Mouse (Mus musculus): Measurements from ENCODE around the gene Kdm2a.

Kdm2a gene

GRCm38 (mm10) chr19:4299574-4300270, 98.4 kb downstream of the Kdm2a start:
- no peak for DNase-seq (ENCODE audit: low spot score)

- no peak for DNase-seq (ENCODE audit: low spot score)
Observed at GRCm38 (mm10) chr19:4299126-4299525, 99.0 kb downstream of the Kdm2a start.

DNA sequence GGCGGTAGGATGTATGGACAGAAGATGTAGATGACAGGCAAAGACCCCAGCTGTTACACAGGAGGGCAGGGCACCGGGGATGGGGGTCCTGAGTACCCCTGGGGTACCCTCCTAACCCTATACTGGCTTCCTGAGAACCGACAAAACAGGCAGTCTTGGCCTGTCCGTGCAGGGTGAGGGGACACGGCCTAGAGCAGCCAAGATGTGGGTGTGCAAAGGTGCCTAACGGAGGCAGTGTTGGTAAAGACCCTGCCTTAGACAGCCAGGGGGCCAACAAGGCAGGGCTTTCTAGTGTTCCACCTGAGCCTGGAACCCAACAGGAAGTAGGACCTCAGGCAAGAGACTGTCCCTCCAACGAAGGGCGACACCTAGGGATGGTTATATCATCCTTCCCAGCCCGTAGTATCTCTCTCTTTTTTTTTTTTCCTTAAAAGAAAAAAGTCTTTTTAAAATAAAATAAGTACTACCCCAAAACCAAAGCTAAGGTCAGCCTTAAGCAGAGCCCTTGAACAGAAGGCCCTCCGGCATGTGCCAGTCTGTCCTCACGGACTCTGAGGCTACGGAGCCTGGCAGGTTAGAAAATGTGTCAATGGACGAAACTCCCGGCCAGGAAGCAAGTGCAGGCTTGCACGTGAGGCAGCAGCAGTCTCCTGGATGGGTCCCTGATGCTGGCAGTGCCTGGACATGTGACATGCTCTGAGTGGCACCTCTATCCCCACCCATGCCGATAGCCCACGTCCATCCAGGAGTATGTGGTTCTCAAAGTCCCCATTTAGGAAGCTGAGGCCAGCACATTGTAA, 99.6 kb downstream of the Kdm2a start:
- no peak for DNase-seq (ENCODE audit: low spot score)

DNA sequence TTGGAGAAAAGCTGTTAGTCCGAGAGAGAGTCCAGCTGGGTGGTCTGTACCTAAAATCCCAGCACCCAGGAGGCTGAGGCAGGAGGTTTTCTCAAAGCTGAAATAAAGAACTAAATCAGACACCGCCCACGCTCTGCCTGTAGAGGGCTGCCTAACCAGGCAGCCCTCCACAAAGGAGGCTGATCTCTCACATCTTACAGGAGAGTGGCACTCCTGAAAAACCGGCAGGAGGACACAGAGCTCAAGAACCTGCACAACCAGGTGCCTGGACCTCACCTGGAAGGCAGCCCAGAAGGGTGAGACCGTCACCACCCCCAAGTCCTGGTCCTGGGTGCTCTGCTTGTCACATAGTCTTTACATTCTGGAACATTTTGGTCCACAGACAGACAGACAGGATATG, 100.2 kb downstream of the Kdm2a start:
- no peak for DNase-seq (ENCODE audit: low spot score)

- DNase-seq (ENCODE audit: low spot score) = no peak
Observed at GRCm38 (mm10) chr19:4296611-4297010, 101.5 kb downstream of the Kdm2a start.

- DNase-seq (ENCODE audit: low spot score) = no peak
Observed at GRCm38 (mm10) chr19:4295391-4295790, 102.7 kb downstream of the Kdm2a start.

DNA sequence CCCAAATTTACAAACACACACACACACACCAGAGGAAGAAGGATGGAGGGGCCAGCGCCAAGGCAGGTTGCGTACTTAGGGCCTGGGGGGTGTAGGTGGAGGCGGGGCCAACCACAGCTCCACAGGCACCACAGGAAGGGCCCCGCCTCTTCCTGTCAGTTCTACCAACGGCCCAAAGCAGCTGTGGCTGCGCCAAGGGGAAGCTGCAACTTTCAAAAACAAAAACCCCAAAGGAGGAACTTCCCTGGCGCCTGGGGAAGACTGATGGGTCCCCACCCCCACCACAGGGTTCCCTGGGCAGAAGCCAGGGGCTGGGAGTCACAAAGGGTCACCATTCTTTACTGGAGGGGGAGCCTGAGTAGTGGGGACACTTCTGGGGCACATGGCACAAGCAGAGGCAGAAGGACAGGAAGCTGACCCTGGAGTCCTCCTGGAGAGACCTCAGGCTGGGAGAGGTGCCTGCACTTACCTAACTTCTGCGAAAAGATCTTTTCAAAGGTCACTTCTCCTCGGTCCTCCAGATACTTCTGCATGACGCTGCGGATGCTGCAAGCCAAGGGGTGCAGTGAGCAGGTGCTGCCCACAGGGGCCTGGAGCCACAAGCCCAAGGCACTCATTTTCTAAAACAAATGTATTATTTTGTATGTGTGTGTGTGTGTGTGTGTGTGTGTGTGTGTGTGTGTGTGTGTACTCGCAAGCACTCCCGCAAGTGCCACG, 103.5 kb downstream of the Kdm2a start:
- no peak for DNase-seq (ENCODE audit: low spot score)

GRCm38 (mm10) chr19:4291161-4291560, 106.9 kb downstream of the Kdm2a start:
- DNase-seq (ENCODE audit: low spot score) = no peak

DNA sequence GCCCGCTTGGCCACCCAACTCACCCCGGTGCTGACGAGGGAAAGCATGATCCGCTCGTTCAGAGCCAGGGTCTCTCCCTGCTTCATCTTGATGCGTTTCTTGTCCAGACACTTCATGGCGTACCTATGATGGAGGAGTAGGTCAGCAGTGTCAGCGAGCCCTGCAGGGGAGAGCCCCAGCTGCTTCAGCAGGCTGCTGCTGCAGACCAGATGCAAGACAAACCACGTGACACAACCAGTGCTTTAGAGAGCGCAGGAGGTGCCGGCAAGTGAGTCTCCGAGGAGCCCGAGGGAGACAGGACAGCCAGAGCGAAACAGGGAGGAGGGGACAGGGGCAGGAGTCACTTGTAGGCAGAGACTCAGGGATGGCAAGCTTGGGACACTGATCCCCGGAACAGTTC, 107.3 kb downstream of the Kdm2a start:
- no peak for DNase-seq (ENCODE audit: low spot score)

DNA sequence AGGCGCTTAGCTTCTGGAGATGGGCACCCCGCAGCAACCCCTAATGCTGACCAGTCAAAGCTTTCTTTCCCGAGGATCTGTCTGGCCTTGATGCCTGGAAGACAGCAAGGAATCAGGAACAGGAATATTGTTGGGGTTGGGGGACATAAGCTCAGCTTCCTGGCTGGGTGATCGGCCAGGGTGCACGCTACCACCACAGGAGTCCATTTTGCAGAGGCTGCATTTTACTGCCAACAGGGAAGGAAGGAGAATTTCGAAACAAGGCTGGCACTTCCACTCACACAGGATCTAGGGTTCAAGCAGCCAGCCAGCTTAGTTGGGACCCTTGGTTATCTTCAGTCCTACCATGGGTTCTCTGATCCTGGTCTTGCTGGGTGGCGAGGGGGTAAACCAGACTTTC, 114.4 kb downstream of the Kdm2a start:
- no peak for DNase-seq (ENCODE audit: low spot score)

GRCm38 (mm10) chr19:4282898-4283553, 115.1 kb downstream of the Kdm2a start, which contains the start of gene Ankrd13d:
Gene Ankrd13d (minus strand): TSS chr19:4283137.
- DNase-seq (ENCODE audit: low spot score) = peak; percentile 60

GRCm38 (mm10) chr19:4280425-4280824, 117.7 kb downstream of the Kdm2a start:
- no peak for DNase-seq (ENCODE audit: low spot score)

DNA sequence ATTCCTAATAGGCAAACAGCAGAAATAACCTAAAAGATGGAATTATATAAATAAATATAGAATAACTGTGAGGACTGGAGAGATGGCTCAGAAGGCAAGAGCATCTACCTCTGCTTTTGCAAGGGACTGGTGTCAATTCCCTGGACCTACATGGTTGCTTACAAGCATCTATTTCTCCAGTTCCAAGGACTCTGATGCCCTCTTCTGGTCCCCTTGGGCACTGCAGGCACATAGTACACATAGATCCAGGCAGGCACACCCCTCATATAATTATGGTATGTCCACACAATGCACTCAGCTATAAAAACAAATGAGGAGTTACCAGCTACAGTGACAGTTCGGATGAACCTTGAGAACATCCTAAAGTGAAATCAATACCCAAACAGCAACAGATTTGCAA, 118.6 kb downstream of the Kdm2a start:
- DNase-seq (ENCODE audit: low spot score) = no peak

- DNase-seq (ENCODE audit: low spot score) = no peak
Observed at GRCm38 (mm10) chr19:4270972-4271371, 127.1 kb downstream of the Kdm2a start.

- no peak for DNase-seq (ENCODE audit: low spot score)
Observed at GRCm38 (mm10) chr19:4270187-4270586, 127.9 kb downstream of the Kdm2a start.

- DNase-seq (ENCODE audit: low spot score) = peak; percentile 54
Observed at GRCm38 (mm10) chr19:4268566-4269361, 129.3 kb downstream of the Kdm2a start, which contains the start of gene Ssh3. Gene Ssh3 (minus strand): TSS chr19:4269180.

GRCm38 (mm10) chr19:4265956-4266355, 132.1 kb downstream of the Kdm2a start:
- DNase-seq (ENCODE audit: low spot score) = no peak
